Mouse (Mus musculus) urinary bladder, postnatal 36 days (tissue): ENCODE results near the gene Paf1.
A peak's percentile ranks its signal among the peaks of the same experiment; 100 is the strongest.

ENCODE experiments used
- DNase-seq, 2 experiments: peaks; one replicate each; pipeline ENCODE4 v3.0.0; 2022; ENCODE audit warnings: low spot score in 2 of 2, mixed read lengths in 1 of 2

Gene Paf1

DNA sequence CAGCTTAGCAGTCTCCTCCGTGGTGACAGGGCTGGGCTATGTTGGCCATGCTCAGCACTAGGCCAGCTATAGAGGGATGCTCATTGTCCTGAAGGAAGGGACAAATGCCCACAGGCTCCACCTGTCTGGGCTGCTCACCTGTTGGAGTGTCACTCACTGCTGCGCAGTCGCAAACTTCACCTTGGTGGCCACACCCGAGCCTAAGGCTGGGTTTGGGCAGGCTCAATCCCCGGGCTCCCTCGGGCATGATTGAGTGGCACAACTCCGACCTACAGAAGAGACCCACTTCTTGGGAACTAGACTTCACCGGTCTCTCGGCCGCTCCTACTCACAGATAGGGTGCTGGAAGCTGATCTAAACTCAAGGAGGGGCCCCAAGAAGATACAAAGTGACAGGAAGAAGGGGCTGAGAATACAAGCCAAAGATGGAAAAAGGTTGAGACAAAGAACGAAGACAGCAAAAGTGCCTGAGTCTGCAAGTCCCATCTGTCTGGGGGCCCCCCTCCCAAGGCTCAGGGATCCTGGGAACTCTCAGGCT is 21.7 kb upstream of the Paf1 start:
- DNase-seq, result peak; percentile 45 to 70

DNA sequence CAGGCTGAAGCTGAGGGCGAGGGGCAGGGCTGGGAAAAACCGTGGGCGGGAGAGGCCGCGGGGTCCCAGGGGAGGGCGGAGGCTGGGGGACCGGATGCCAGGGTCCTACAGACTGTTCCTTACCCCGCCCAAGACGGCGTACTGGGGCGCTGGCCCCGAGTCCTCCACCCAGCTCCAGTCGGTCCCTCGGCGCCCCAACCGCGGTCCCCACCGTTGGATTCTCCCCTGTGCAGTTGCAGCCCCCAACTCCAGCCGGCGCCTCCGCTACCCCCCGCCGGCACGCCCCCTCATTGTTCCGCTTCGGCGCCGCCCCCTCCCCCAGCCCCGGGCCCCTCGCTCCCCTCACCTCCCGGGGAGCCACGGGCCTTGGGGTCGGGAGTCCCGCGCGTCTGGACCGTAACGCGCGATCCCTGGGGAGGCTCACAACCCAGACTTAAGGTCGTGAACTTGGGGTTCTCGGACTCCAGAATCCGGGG is 21.2 kb upstream of the Paf1 start:
- DNase-seq, result peak in 1 of 2 experiments; percentile 55

DNA sequence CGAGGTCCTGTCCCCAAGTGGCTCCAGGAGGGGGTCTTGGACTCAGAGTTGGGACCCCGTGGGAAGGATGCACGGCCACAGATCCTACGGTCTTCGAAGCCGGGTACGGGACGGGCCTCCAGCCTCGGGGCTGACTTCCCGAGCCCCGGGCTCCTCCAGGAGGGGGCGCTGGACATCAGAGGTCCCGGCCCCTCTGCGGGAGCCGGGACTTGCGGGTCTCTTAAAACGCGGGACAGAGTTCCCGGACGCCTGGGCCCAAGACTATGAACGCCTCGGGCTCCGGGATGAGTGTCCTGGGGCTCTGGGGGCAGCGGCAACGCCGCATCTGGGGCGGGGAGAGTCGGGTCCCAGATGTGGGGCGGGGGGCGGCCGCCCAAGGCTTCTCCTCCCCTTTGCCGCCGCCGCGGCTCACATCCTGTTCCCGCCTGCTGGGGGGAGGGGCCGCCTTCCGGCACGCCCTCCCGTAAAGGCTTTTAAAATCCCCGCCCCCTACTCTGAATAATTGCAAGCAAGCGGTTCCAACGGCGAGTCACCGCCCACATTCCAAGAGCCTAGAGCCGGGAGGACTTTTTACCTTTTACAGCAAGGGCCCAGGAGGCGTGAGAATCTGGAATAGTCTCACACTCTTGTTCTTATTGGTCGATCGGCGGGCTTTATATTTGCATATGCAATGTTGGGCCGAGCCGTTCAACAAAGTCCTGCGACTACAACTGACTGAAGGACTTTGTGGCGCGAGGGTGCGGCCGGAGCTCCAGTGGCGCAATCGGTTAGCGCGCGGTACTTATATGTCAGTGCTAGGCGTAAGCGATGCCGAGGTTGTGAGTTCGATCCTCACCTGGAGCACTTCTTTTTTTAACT is 20.3 kb upstream of the Paf1 start, which contains the start of gene Plekhg2:
Plekhg2 (minus strand) TSS at position 349 of the 858 bp plus-strand sequence.
- peak; percentile 98 to 99 for DNase-seq

DNA sequence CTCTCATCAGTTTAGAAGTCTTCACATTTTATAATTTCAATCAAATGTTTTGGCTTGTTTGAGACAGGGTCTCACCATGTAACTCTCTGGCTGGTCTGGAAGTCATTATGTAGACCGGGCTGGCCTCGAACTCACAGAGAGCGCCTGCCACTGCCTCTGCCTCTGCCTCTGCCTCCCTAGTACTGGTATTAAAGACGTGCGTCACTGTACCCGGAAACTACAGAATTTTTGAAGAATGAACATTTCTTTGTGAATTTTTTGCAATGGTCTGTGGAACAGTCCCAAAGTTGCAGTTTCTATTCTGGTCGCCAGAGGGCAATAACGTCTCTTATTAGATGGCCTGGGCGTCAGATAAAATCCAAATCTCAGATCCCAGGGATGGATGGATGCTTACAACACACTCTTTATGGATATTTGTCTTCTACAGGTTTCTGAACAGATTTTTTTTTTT is 19.6 kb upstream of the Paf1 start:
- peak; percentile 68 to 76 for DNase-seq

DNA sequence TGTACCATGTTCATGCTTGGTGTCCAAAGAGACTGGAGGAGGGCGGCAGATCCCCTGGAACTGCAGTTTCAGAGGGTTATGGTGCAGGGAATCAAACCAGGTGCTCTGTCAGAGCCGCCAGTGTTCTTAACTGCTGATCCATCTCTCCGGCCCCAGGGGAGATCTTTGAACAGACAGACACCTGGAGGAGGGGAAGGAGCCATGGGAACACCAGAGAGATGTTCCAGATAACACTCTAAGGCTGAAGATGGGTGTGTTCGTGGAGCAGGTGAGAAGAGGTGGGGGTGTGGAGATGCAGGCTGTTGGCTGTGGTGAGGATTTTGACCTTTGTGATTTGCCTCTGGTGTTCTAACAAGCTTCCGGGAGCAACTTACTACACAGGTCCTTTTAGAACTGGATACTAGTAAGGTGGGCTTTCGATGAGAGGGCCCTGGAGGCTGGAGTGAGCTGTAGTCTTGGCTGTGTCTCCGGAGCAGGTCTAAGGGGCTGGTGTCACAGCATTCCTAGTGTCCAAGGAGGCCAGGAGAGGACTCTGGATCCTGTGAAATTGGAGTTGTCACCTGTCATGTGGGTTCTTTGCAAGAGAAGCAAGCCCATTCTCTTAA is 18.8 kb upstream of the Paf1 start:
- no peak for DNase-seq

DNA sequence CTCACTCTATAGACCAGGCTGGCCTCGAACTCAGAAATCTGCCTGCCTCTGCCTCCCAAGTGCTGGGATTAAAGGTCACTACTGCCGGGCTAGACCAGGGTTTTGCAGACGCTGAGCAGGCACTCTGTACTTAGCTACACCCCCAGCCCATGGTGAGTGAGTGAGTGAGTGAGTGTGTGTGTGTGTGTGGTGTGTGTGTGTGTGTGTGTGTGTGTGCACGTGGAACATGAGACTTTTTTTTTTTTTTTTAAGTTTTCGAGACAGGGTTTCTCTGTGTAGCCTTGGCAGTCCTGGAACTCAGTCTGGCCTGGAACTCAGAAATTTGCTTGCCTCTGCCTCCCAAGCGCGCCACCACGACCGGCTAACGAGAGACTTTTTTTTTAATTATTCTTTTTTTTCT is 18.1 kb upstream of the Paf1 start:
- no peak for DNase-seq

DNA sequence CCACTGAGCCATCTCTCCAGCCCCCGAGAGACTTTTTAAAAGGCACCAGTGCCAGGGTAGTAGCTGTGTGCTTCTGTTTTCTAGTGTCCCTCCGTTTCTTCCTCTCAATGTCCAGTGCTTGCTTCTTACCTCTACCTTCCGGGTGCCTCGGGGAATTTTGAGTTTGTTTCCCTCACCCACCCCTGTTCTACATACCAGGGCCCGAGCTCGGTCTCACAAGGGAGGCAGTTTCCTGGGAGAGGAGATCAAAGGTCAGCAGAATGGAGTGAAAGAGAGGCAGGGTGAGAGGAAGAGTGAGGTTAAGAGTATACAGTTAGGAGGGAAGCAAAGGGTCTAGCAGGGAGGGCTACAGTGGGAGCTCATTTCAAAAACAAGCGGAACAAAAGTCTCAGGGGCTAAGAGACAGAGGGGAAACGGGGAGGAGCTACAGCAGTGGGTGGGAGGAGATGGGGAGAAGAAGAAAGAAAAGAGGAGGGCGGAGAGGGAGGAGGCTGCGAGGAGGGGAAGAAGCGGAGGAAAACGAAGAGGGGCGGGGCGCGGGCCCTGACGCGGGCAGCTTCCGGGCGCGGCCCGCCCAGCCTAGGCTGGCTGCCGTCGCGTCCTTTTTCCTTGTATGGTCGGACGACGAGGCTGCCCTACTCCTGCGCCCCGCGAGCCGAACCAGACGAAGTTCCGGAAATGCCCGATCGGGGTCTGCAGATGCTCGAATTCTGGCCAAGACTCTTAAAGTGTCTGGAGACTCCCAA is 17.4 kb upstream of the Paf1 start:
- peak; percentile 85 to 93 for DNase-seq

DNA sequence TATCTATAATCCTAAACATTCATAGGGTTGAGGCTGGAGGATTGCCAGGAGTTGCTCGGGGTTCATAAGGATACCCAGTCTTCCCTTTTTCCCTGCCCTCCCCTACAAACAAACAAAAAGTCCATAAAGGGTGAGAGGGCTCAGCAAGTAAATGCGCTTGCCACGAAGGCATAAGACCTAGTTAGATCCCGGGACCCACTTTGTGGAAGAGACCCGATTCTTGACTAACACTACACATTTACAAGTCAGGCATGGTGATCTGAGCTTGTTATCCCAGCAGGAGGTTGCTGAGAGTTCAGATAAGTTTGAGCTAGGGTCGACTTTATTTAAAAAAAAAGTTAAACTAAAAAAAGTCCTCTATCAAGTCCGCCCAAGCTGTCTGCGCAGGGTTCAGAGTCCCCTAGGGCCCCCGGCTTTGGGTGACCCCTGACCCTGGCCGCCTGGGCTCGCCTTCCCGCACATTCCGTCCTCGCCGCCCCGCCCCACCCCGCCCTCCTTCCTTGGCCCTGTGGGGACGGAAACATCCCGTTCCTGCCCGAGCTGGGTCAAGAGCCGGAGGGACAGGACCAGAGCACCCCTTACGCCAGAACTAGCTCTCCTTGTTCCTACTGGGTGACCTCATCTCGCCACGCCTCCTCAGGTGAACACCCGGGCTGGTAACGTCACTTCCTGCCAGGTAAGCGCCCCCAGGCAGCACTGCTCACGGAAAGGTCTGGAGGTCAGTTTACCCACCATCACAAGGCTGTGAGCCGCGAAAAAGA is 16.6 kb upstream of the Paf1 start:
- DNase-seq, result peak; percentile 84 to 88

DNA sequence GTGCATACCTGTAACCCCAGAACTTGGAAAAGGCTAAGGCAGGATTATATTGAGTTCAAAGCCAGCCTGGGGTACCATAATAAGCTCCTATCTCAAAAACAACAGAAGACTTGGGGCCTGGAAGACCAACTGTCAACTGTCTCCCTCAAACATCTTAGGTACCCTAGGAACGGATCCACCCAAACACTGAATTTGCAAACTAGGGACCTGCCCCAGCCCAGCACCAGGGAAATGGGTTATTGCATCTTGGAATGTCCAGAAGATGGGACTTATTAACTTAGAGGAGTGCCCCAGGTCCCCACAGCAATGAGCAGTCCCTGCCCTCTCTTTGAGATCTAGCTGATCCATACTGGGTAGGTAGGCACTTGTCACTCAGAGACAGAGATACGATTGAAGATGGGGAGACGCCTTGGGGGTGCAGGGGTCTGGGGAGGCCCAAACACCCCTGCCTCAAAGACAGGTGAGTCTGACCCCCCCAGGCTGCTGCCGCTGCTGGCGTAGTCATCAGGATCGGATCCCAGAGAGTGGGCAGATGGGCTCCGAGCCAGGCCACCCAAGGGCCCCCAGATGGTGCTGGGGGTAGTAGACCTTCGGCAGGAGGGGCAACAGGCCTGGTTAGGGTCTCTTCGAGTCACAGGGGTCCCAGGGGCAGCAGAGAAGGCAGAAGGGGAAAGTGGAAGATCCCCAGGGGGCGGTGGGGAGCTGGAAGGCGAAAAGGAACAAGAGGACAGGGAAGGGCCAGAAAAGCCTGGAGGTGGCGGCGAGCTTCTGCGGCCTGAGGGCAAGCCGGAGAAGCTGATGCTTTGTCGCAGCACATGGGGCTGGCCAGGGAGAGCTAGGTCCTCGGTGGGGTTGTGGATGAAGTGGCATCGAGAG is 15.3 kb upstream of the Paf1 start:
- peak in 1 of 2 experiments; percentile 33 for DNase-seq

DNA sequence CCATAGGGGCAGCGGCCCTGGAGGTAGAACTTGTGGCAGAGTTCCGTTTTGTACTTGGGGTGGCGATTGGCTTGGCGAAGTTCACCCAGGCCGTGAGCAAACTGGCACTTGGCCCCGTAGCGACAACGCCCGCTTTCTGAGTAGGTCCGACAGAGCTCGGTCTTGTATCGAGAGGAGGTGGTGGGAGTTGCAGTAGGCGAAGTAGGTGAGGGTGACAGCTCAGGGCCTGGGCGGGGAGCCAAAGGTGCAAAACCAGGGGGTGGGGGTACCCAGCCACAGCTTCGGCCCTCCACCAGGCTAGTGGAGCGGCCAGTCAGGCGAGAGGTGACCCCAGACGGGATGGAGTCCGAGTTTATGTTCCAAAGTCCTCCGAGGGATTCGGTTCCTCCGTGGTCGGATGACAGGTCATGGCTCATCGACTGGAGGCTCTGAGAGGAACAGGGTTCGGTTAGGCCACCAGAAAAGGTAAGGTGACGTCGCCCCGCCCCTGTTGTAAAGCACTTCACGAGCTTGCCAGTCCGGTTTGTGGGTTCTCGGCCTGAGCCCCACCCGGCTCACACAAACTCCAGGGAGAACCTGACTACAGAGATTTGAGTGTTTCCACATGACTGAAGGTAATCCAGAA is 14.6 kb upstream of the Paf1 start:
- peak; percentile 81 to 86 for DNase-seq

DNA sequence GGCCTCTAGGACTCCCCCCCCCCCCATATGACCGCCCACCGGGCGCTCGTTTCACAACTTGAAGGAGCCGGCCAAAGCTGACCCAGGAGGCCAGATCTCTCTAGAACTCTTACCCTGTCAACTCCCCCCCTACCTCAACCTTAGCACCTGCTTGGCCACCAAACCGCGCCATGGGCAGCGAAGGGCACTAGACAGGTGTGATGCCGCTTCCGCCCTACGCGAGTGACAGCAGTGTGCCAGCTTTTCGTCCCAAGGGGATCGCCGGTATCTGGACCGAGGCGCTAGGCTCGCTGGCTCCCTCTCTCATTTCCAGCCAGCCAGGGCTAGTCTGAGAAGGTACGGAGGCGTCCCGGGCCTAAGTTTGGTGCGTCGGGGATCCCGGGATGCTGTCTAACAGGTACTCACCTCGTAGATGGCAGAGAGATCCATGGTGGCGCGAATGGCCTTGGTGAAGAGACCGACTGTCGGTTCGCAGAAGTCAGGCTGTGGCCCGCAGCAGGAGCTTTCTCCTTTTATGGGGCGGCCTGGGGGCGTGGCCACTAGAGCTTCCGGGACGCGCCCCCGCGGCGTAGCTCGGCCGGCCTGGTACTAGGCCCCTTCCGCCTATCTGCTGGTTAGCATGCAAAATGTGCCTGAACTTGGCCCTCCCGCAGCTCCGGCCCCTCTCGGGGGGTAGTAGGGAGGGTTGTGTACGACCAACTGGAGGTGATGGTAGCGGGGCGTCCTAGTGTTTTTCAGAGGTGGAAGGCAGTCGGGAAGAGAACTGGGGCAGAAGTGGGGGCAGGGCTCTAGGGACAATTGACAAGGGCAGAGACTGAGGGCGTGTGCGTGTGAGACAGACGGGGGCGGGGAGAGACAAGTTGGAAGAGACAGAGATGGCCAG is 13.7 kb upstream of the Paf1 start:
- peak; percentile 96 to 97 for DNase-seq

DNA sequence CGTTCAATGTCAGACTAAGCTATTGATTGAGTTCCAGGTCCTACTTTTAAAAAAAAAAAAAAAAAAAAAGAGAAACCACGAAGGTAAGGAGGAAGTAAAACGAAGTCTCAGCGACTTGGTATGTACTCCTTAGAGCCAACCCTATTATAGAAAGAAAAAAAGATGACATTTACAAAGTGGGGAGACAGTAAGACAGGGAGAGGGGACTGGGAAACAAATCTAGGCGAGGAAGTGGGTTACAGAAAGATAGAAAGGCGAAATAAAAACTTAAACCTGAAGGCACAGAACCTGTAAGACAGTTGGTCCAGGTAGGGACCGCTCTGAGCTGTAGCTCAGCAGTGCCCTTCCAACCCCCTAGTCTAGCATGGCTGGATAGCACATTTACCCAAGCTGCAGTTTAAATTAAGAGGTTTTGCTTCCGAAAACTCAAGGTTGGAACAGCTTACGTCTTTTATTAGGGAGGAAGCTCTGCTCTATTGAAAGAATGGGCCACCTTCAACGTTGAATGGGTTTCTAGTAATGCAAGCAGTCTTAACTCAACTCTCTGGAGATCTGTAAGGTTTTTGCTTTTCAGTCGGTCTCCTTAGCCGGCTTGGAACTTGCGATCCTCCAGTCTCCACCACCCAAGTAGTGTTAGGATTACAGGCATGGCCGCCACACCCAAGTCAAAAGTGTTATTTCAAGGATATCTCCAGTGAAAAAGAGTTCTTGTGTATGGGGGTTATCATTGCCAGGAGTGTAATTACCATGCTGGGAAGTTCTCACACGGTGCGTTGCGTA is 12.3 kb upstream of the Paf1 start, which contains the start of gene Zfp36:
Zfp36 (minus strand) TSS at position 17 of the 780 bp plus-strand sequence.
- no peak for DNase-seq

DNA sequence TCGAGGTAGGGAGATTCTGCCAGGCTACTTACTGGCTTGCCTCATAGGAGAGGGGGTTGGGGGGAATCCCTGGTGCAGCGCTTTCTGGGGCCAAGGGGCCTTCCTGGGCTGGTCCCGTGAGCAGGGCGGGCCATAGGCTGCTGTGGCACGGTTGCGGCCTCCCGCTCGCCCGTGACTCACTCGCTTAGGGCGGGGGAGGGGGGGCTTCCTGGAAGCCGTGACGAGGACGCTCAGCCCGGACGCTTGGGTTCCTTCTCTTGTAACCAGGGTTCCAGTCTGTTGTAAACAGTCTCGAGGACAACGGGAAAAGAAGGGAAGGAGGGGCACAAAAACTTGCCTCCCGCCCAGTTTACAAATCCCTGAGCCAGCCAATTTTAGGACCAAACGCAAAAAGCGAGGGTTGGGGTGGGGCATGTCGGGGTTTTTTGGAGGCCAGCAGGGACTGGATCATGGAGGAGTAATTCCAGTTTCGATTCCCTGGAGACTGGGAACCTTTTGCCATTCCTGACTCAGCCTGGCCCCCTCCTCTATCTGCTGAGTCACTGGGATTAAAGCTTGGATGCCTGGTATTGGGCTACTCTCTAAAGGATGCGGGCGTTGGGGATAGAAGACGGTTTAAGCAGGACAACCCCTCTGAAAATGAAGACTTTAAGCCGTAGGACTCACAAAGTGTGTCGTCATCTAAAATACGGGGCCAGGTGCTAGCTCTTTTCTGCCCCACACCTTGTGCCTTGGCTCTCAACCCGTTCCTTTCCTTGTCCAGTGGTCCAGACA is 11.5 kb upstream of the Paf1 start:
- peak; percentile 84 to 91 for DNase-seq

DNA sequence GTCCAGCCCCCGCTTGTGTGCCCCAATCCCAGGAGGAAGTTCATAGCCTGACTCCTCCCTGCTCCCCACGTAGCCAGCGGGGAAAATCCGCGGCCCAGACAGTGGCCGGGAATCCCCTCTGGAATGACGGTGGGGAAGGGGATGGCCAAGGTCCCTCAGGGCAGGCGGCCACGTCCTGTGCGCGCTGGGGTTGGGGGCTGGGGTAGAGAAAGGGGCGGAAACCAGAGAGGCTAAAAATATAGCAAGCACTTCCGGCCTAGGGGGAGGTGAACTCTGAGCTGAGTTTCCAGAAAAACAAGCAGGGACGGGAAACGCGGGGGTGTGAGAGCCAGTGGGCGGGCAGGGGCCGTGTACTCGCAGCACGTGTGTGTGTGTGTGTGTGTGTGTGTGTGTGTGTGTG is 10.8 kb upstream of the Paf1 start:
- peak; percentile 80 to 91 for DNase-seq

DNA sequence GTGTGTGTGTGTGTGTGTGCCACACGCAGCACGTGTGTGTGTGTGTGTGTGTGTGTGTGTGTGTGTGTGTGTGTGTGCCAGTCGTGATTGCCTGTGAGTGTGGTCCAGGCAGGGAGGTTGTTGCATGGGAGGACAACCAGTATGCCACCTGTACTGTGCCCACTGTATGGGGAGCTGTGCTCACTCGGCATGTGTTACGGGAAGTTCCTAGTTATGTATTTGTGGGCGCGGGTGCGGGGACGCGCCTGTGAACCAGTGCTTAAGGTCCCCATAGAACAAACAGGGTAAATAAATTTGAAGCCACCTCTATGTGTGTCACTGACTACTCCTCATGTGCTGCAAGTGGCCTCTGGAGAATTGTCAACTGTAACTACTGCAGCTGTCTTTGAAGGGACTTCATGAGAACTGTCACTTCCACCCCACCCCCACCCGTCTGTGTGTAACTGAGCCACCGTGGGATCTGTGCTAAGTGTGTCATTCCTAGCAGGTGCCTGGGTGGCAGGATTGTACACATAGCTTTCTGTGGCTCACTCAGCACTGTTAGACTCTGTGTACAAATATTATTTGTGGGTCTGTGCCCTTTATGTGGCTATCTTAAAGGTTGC is 10.3 kb upstream of the Paf1 start:
- DNase-seq, result no peak

DNA sequence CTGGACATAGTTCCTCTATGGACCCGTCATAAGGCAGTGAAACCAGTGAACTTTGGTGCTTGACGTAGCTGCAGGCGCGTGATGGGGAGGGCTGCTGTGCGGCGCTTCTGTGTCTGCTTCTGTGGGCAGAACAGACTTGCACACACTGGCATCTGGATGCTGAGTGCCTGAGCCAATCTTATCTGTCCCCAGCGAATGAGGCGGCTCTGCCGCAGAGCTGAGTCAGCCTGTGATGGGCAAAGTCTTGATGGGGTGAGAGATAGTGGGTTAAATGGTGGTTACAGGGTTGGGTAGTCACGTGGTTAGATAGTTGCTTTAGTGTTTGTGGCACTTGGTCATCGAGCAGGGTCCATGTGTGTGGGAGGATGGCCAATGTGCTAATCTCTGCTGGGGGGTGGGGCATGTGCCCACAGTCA is 9.8 kb upstream of the Paf1 start:
- peak; percentile 55 to 72 for DNase-seq

DNA sequence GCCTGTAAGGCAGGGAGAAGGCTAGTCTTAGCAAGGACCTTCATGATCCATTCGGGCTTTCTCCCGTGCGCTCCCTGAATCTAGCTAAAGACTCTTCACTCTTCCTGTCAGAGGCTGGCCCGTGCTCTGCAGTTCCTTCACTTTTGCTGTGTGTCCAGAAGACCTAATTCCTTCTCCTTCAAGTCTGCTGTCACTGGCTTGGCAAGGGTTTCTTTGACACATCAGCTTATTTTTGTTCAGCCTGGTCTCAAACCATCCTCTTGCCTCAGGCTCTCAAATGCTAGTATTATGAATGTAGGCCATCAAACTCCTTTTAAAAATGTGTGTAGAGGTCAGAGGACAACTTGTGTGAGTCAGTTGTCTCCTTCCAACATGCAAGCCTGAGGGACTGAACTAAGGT is 9.1 kb upstream of the Paf1 start:
- DNase-seq, result no peak
